Mouse (Mus musculus) forebrain, embryonic 13.5 days (tissue): Measurements from ENCODE around the gene Efcab3. TPM values are rescaled to one million over a fixed set of nuclear protein-coding genes. Genes with fewer than 3 reads are reported as not detected.

Experiments used
- ATAC-seq: fragments of 200-750 bp; cut with Nextera tagmentation; 2 replicates; pipeline ENCODE4 v1.8.0; 2017
- H3K27ac ChIP-seq: fragments of 300-500 bp; sonication (generic); 2 replicates; pipeline ENCODE4 v1.5.1; 2015; ENCODE audit warnings: inconsistent platforms, mild to moderate bottlenecking, moderate library complexity
- H3K27me3 ChIP-seq: fragments of 300-500 bp; sonication (generic); 2 replicates; pipeline ENCODE4 v1.6.1; 2015; ENCODE audit warnings: mild to moderate bottlenecking, inconsistent platforms
- H3K36me3 ChIP-seq: fragments of 300-500 bp; sonication (generic); 2 replicates; pipeline ENCODE4 v1.6.1; 2015; ENCODE audit warnings: mild to moderate bottlenecking, inconsistent platforms; ENCODE audit not compliant: poor library complexity, severe bottlenecking
- H3K4me1 ChIP-seq: fragments of 300-500 bp; sonication (generic); 2 replicates; pipeline ENCODE4 v1.6.1; 2015; ENCODE audit warnings: inconsistent platforms
- H3K4me2 ChIP-seq: fragments of 300-500 bp; sonication (generic); 2 replicates; pipeline ENCODE4 v1.6.1; 2015; ENCODE audit warnings: inconsistent platforms, mild to moderate bottlenecking, moderate library complexity
- H3K4me3 ChIP-seq: fragments of 300-500 bp; sonication (generic); 2 replicates; pipeline ENCODE4 v1.5.1; 2015; ENCODE audit warnings: mild to moderate bottlenecking, inconsistent platforms
- H3K9ac ChIP-seq: fragments of 300-500 bp; sonication (generic); 2 replicates; pipeline ENCODE4 v1.6.1; 2015; ENCODE audit warnings: mild to moderate bottlenecking, inconsistent platforms
- H3K9me3 ChIP-seq: fragments of 300-500 bp; sonication (generic); replicated peaks from 2 replicates; pipeline ENCODE4 v1.6.1; 2016; ENCODE audit warnings: inconsistent platforms
- WGBS: fragments of 180-500 bp; shearing (Covaris S2); methylation state at CpG from one replicate; pipeline ENCODE4 v1.1.7; 2015; 5-methylcytosine and 5-hydroxymethylcytosine counted together
- polyA plus RNA-seq: library from polyadenylated mRNA; unstranded; fragments of >200 nt; fragmentation: Nextera tagmentation; extraction: Ambion mirVana; gene quantifications from 2 replicates; pipeline ENCODE4 v1.2.1, GENCODE M21; 2015

The Efcab3 gene
- polyA plus RNA-seq, 1 experiment from 2014 or later: not detected

DNA sequence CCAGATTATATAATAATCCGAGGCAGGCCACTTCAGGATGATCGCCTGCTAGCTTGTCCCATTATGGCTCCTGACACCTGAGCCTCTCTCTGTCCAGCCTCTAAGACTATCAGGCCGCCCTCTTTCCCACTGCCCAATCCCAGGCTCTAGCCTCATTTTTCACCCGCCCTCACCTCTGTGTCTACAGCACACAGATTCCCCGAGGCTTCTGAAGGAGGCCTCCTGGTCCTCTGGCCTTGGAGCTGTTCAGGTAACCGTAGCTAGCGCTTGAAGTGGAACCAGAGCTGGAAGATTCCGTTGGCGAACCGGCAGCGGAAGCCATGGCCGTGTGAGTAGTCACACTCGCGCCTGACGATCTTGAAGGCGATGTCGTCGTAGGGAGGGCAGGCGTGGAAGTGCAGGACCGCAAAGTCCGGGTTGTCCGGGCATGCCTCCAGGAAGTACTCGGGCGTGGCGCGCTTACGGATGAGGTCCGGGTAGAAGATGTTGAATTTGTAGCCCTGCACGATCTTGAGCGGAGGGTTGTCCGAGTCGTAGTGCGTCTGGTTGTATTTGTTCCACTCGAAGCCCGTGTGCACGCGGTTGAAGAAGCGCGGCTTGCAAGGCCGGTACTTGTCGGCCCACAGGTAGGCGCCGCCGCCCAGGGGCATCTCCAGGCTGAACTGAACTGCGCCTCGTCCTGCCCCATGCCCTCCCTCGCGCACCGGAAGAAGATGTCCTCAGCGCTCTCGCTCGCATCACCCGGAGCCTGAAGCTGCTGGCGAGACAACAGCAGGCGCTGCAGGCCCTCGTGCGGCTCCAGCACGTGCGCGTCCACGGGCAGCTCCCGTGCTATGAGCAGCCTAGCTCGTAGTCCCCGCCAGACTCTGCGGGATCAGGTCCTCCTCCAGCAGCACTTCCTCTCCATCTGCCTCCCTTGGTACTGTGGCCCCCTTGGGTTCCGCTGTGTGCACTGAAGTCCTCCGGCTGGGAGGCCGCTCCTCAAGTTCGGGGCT, 101.4 kb downstream of the Efcab3 start:
- no peak overlapping the region for H3K4me3 ChIP-seq
- no peaks in the 10 kb centered on the region for H3K4me1 ChIP-seq
- H3K27ac ChIP-seq: no peak overlapping the region
- 86% methylated on average over 69 of the region's 69 CpGs for WGBS
- no peaks in the 10 kb centered on the region for H3K27me3 ChIP-seq
- no peak overlapping the region for H3K9ac ChIP-seq
- no peak for ATAC-seq
- H3K9me3 ChIP-seq: peaks cover 21% of the 10 kb centered on the region
- H3K36me3 ChIP-seq: no peaks in the 10 kb centered on the region
- no peak overlapping the region for H3K4me2 ChIP-seq

DNA sequence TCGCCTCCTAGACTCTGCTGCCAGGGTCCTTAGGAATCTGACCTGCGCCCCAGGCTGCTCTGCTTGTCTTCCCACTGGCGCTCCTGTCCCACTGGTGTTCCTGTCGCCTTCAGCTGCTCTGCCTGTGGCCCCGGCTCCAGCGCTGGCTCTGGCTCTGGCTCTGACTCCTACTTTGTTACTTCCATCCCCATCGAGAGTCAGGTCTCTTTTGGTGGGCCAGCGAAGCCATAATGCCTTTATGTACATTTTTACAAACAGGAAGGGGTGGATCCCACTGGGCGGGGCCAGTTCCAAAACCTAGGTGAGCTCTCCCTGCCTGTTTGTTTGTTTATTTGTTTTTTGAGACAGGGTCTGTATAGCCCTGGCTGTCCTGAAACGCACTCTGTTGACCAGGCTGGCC, 103.4 kb downstream of the Efcab3 start:
- ATAC-seq: no peak
- H3K27ac ChIP-seq: no peak overlapping the region
- H3K9me3 ChIP-seq: peaks cover 21% of the 10 kb centered on the region
- H3K4me1 ChIP-seq: no peaks in the 10 kb centered on the region
- WGBS: 92% methylated on average over 10 of the region's 10 CpGs
- no peak overlapping the region for H3K4me3 ChIP-seq
- H3K4me2 ChIP-seq: no peak overlapping the region
- no peaks in the 10 kb centered on the region for H3K27me3 ChIP-seq
- no peak overlapping the region for H3K9ac ChIP-seq
- no peaks in the 10 kb centered on the region for H3K36me3 ChIP-seq

Other genes with a start within 250 kb of the Efcab3 start
- 31.9 and 32.7 TPM in 2 replicates for gene Mettl2, start 62.8 kb downstream of the Efcab3 start, polyA plus RNA-seq
- not detected in 2 replicates for gene Gm10842, start 83.3 kb downstream of the Efcab3 start, polyA plus RNA-seq
- 19.3 and 21.0 TPM in 2 replicates for gene Tlk2, start 115.2 kb downstream of the Efcab3 start, polyA plus RNA-seq
- gene Mrc2, start 229.1 kb downstream of the Efcab3 start, polyA plus RNA-seq: 4.5 and 6.3 TPM in 2 replicates